Mouse (Mus musculus) lung, postnatal 14 days (tissue): Measurements from ENCODE around the gene Bcl7a.

ENCODE experiments used
- DNase-seq: peaks from one replicate; pipeline ENCODE4 v3.0.0; 2021

The Bcl7a gene

GRCm38 (mm10) chr5:123378712-123379111, 35.1 kb downstream of the Bcl7a start:
- DNase-seq = no peak

GRCm38 (mm10) chr5:123379504-123379931, 35.9 kb downstream of the Bcl7a start:
- DNase-seq = no peak

GRCm38 (mm10) chr5:123381968-123382367, 38.3 kb downstream of the Bcl7a start:
- peak; percentile 55 for DNase-seq

- no peak for DNase-seq
These were observed 39.1 kb downstream of the Bcl7a start for GRCm38 (mm10) chr5:123382686-123383085.

GRCm38 (mm10) chr5:123388452-123388851, 44.8 kb downstream of the Bcl7a start:
- no peak for DNase-seq

GRCm38 (mm10) chr5:123390536-123391441, 47.2 kb downstream of the Bcl7a start:
- DNase-seq = no peak

GRCm38 (mm10) chr5:123391442-123391809, 47.8 kb downstream of the Bcl7a start:
- no peak for DNase-seq

- no peak for DNase-seq
These were observed 50.2 kb downstream of the Bcl7a start for GRCm38 (mm10) chr5:123393786-123394302.

- peak; percentile 95 for DNase-seq
These were observed 50.8 kb downstream of the Bcl7a start, which contains the start of gene Mlxip for GRCm38 (mm10) chr5:123394303-123394956. Gene Mlxip, plus strand, starts transcription at chr5:123394798.

- peak; percentile 37 for DNase-seq
These were observed 51.6 kb downstream of the Bcl7a start for GRCm38 (mm10) chr5:123394957-123395881.

- no peak for DNase-seq
These were observed 53.3 kb downstream of the Bcl7a start for GRCm38 (mm10) chr5:123396901-123397464.

GRCm38 (mm10) chr5:123397786-123398185, 54.2 kb downstream of the Bcl7a start:
- DNase-seq = peak; percentile 64

GRCm38 (mm10) chr5:123398856-123399498, 55.3 kb downstream of the Bcl7a start:
- DNase-seq = no peak

- no peak for DNase-seq
These were observed 60.8 kb downstream of the Bcl7a start for GRCm38 (mm10) chr5:123404480-123404879.

GRCm38 (mm10) chr5:123406952-123407351, 63.3 kb downstream of the Bcl7a start:
- DNase-seq = no peak

- no peak for DNase-seq
These were observed 64.5 kb downstream of the Bcl7a start for GRCm38 (mm10) chr5:123408176-123408575.

GRCm38 (mm10) chr5:123412193-123412592, 68.6 kb downstream of the Bcl7a start:
- DNase-seq = no peak

- DNase-seq = no peak
These were observed 70.3 kb downstream of the Bcl7a start for GRCm38 (mm10) chr5:123413866-123414363.

- DNase-seq = no peak
These were observed 72.5 kb downstream of the Bcl7a start for GRCm38 (mm10) chr5:123416149-123416548.

GRCm38 (mm10) chr5:123416566-123417518, 73.2 kb downstream of the Bcl7a start:
- DNase-seq = no peak
